Mouse (Mus musculus) intestine, embryonic 16.5 days (tissue): ENCODE measurements around the gene Nat9. TPM values are rescaled to one million over a fixed set of nuclear protein-coding genes. Genes with fewer than 3 reads are reported as not detected.

Experiments used
- ATAC-seq: fragments of 200-750 bp; cut with Nextera tagmentation; 2 replicates; pipeline ENCODE4 v1.8.0; 2017; ENCODE audit warnings: moderate TSS enrichment, moderate library complexity
- H3K27ac ChIP-seq: fragments of 300-500 bp; sonication (generic); 2 replicates; pipeline ENCODE4 v1.5.1; 2014; ENCODE audit warnings: mild to moderate bottlenecking, low read length
- H3K27me3 ChIP-seq: fragments of 300-500 bp; sonication (generic); replicated peaks from 2 replicates; pipeline ENCODE4 v1.6.1; 2014; ENCODE audit warnings: low read length, control low read depth, mixed read lengths; ENCODE audit not compliant: control insufficient read depth, insufficient read depth
- H3K36me3 ChIP-seq: fragments of 300-500 bp; sonication (generic); 2 replicates; pipeline ENCODE4 v1.6.1; 2014; ENCODE audit warnings: low read length, control low read depth; ENCODE audit not compliant: control insufficient read depth, insufficient read depth
- H3K4me1 ChIP-seq: fragments of 300-500 bp; sonication (generic); 2 replicates; pipeline ENCODE4 v1.6.1; 2014; ENCODE audit warnings: low read length, control low read depth, mixed read lengths; ENCODE audit not compliant: control insufficient read depth, insufficient read depth
- H3K4me2 ChIP-seq: fragments of 300-500 bp; sonication (generic); 2 replicates; pipeline ENCODE4 v1.6.1; 2014; ENCODE audit warnings: low read depth, low read length, control low read depth
- H3K4me3 ChIP-seq: fragments of 300-500 bp; sonication (generic); 2 replicates; pipeline ENCODE4 v1.5.1; 2014; ENCODE audit warnings: mild to moderate bottlenecking, low read length
- H3K9ac ChIP-seq: fragments of 300-500 bp; sonication (generic); 2 replicates; pipeline ENCODE4 v1.6.1; 2014; ENCODE audit warnings: low read depth, low read length
- H3K9me3 ChIP-seq: fragments of 300-500 bp; sonication (generic); 2 replicates; pipeline ENCODE4 v1.6.1; 2016; ENCODE audit warnings: low read length, control low read depth; ENCODE audit not compliant: control insufficient read depth
- WGBS: fragments of 180-500 bp; shearing (Covaris S2); extraction: QIAGEN DNeasy Blood & Tissue Kit; methylation state at CpG from one replicate; pipeline ENCODE4 v1.1.7; 2014; 5-methylcytosine and 5-hydroxymethylcytosine counted together
- polyA plus RNA-seq: library from polyadenylated mRNA; unstranded; fragments of >200 nt; fragmentation: Nextera tagmentation; extraction: Ambion mirVana; gene quantifications from 2 replicates; pipeline ENCODE4 v1.2.1, GENCODE M21; 2015

The Nat9 gene
- polyA plus RNA-seq, 1 experiment from 2014 or later: 24.9 TPM

DNA sequence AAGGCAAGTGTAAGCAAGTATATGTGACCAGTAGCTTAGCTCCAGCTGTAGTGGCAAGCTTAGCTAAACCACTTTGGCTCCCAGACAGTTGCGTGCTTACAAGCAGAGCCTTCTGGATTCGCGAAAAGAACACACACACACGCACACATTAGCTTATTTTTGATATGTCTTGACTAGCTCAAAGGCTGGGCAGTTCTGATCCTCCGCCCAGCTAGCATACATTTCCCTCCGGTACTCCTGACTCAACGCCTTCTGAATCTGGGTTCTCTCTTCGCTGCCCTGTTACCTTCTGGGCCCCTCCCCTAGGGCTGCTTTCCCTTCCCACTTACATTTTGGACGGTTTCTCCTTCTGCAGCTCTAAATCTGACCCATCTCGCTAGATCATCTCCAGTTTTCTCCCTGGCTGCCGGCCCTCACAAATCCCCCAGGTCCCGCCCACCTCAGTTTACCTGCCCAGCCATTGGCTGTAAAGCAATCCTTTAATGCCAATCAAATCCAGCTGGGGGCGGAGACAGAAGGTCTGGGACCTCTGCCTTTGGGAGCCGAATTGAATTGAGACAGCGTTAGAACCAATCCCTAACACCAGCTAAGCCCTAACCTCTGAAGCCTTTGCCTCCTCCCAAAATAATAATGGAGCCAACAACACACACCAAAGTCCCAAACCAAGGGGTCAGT, 35.8 kb downstream of the Nat9 start:
- Histone ChIP-seq H3K36me3 (no peaks in the 10 kb centered on the region), H3K27me3 (no peaks in the 10 kb centered on the region), H3K4me1 (peaks cover 17% of the 10 kb centered on the region), H3K9me3 (0 out of 2 replicates have a peak, but pooled peaks cover 5% of the 10 kb centered on the region), H3K27ac (no peak overlapping the region), H3K9ac (peak overlapping the region; percentile 43; the same call in 1 of the 2 replicates), H3K4me3 (peak overlapping the region; percentile 33), H3K4me2 (peak overlapping the region; percentile 46)
- 4% methylated on average over 15 of the region's 15 CpGs for WGBS
- peak; percentile 52 for ATAC-seq

DNA sequence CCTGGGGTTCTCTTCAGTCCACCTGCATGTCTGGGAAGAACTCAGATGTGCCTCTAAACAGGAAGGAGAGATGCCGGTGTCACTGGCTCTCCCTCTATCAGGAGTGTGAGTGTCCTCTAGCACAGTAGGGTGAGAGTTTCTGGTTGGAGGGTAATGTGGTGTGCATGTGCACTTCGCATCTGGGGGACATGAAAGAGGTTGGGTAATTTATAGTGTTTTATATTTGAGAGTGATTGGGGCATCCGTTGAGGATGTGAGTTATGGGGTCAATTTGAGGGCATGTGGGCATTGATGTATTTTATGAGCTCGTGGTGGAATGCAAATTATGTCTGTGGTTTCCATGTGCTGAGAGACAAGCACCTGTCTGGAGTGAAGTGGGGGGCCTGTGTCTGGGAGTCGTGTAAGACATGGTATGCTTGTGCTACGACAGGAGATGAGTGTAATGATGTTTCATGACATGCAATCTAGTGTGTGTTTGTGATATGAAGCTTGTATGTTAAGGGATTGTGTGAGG, 36.9 kb downstream of the Nat9 start:
- H3K4me1 ChIP-seq: peaks cover 17% of the 10 kb centered on the region
- H3K9me3 ChIP-seq: 0 out of 2 replicates have a peak, but pooled peaks cover 5% of the 10 kb centered on the region
- no peak overlapping the region for H3K4me3 ChIP-seq
- no peak overlapping the region for H3K9ac ChIP-seq
- H3K27me3 ChIP-seq: no peaks in the 10 kb centered on the region
- no peak overlapping the region for H3K4me2 ChIP-seq
- H3K27ac ChIP-seq: no peak overlapping the region
- ATAC-seq: no peak
- no peaks in the 10 kb centered on the region for H3K36me3 ChIP-seq
- 49% methylated on average over 6 of the region's 6 CpGs for WGBS

DNA sequence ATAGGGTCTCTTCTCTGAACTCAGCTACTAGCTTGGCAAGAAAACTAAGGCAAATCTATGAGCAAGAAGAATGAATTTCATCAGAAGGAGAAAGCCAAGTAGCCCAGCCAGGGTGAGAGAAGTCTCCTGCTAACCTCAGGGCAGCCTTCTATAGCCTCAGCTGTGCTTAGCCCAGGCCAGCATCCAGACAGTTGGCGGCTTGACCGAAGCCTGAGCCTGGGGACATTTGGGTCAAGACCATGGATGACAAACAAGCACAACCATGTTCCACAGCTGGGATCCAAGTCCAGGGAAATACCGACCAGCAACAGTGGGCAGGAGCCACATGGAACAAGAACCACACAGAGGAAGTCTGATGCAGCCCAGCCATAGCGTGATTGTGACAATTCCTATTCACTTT, 39.8 kb downstream of the Nat9 start:
- Histone ChIP-seq H3K27me3 (no peaks in the 10 kb centered on the region), H3K4me2 (no peak overlapping the region), H3K9me3 (0 out of 2 replicates have a peak, but pooled peaks cover 5% of the 10 kb centered on the region), H3K9ac (no peak overlapping the region), H3K4me1 (peaks cover 8% of the 10 kb centered on the region), H3K4me3 (no peak overlapping the region), H3K27ac (no peak overlapping the region), H3K36me3 (no peaks in the 10 kb centered on the region)
- 84% methylated on average over 4 of the region's 4 CpGs for WGBS
- ATAC-seq: no peak

DNA sequence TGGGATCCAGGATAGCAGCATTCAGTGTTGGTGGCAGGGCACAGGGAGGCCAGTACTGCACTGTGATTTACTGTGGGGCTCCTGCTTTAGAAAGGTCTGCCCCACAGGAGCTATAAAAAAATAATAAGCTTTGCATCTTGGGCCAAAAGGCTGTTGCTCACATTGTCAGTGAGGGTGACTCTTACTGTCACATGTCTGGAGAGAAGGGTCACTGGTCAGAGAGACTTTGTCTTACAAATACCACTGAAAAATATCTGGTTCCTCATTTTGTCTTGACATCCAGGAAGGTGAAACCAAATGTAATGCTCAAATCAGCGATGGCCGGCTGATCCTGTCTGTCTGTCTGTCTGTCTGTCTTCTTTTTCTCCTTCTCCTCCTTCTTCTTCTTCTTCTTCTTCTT, 45.7 kb downstream of the Nat9 start:
- no peaks in the 10 kb centered on the region for H3K9me3 ChIP-seq
- 72% methylated on average over 2 of the region's 2 CpGs for WGBS
- ATAC-seq: no peak
- no peak overlapping the region for H3K27ac ChIP-seq
- no peak overlapping the region for H3K9ac ChIP-seq
- H3K4me1 ChIP-seq: no peaks in the 10 kb centered on the region
- H3K27me3 ChIP-seq: no peaks in the 10 kb centered on the region
- no peak overlapping the region for H3K4me3 ChIP-seq
- no peak overlapping the region for H3K4me2 ChIP-seq
- H3K36me3 ChIP-seq: no peaks in the 10 kb centered on the region

DNA sequence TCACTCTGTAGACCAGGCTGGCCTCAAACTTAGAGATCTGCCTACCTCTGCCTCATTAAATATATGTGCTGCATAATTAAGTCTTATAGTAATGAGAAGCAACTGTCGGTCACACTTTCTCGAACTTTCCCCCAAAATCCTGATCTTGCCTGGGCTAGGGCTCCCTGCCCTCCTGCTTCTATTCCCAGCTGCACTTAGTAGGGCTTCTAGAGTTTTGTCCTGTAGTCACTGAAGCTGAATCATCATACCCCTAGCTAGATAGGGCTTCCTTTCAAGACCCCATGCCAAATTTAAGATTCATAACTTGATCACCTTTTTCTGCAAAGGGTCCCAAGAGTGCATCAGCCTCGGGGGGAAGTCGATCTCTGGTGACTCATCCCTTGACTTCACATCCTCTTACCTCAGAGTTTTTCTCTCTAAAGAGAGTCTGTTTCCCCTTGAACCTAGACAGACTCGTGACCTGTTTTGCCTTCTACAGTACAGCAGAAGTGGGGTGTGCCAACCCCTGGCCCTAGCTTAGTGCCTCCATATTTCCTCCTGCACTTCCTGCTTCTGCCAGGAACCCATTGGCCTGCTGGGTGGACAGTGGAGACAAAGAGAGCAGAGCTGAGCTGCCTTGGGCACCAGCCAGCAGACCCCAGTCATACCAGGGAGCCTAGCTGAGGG, 48.9 kb downstream of the Nat9 start:
- Histone ChIP-seq H3K27ac (no peak overlapping the region), H3K27me3 (no peaks in the 10 kb centered on the region), H3K9me3 (no peaks in the 10 kb centered on the region), H3K9ac (no peak overlapping the region), H3K4me2 (no peak overlapping the region), H3K36me3 (no peaks in the 10 kb centered on the region), H3K4me3 (no peak overlapping the region), H3K4me1 (no peaks in the 10 kb centered on the region)
- ATAC-seq: no peak
- WGBS: 79% methylated on average over 5 of the region's 5 CpGs

DNA sequence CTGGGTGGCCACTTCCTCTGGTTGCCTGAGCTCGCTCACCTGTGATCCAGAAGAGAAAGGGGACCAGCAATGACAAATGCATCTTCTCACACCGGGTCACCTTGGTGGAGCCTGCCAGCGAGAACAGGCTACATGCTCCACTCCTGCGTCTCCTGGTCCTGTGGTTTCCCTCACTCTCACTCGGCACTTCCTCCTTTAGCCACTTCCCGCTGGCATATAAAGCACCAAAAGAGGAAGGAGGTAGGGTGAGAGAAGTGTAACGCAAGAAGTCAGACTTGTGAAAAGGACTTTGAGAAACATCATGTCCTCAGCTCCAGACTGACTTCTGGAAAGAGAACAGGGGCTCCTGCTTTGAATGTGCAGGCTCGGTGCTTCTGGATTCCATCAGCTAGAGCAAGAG, 53.9 kb downstream of the Nat9 start, which contains the start of gene Cd300lf:
Cd300lf (minus strand) TSS at position 193 of the 400 bp plus-strand sequence.
- no peak for ATAC-seq
- Histone ChIP-seq H3K4me2 (no peak within 1 kb of the TSS), H3K9me3 (no peaks in the 10 kb centered on the region), H3K27ac (no peak within 1 kb of the TSS), H3K9ac (no peak within 1 kb of the TSS), H3K4me3 (no peak within 1 kb of the TSS), H3K36me3 (no peaks in the 10 kb centered on the region), H3K4me1 (no peaks in the 10 kb centered on the region), H3K27me3 (no peaks in the 10 kb centered on the region)
- WGBS: 75% methylated on average over 8 of the region's 8 CpGs

Other genes starting within 250 kb of the Nat9 start
- gene Cd300c, start 218.7 kb downstream of the Nat9 start, polyA plus RNA-seq: not detected in 2 replicates
- gene Cd300ld, start 197.9 kb downstream of the Nat9 start, polyA plus RNA-seq: 0.16 and 0.22 TPM in 2 replicates
- gene Cd300c2, start 186.0 kb downstream of the Nat9 start, polyA plus RNA-seq: 2.2 and 3.5 TPM in 2 replicates
- gene Cd300ld2, start 171.7 kb downstream of the Nat9 start, polyA plus RNA-seq: not detected in 2 replicates
- gene Cd300ld4, start 160.8 kb downstream of the Nat9 start, polyA plus RNA-seq: not detected in 2 replicates
- gene Cd300ld5, start 150.1 kb downstream of the Nat9 start, polyA plus RNA-seq: not detected in 2 replicates
- gene Cd300ld3, start 139.4 kb downstream of the Nat9 start, polyA plus RNA-seq: not detected in 2 replicates
- gene Cd300e, start 125.7 kb downstream of the Nat9 start, polyA plus RNA-seq: 0.12 and 0.42 TPM in 2 replicates
- 4.0 and 4.2 TPM in 2 replicates for gene Rab37, start 96.4 kb downstream of the Nat9 start, polyA plus RNA-seq
- gene Cd300lf, start 53.9 kb downstream of the Nat9 start, polyA plus RNA-seq: 1.2 and 1.6 TPM in 2 replicates
- 380 and 424 TPM in 2 replicates for gene Slc9a3r1, start 24.5 kb downstream of the Nat9 start, polyA plus RNA-seq
- 11.6 and 13.2 TPM in 2 replicates for gene Tmem104, start 372 bp downstream of the Nat9 start, polyA plus RNA-seq
- gene Grin2c, start 79.4 kb upstream of the Nat9 start, polyA plus RNA-seq: 0.06 TPM in 1 of 2 replicates, not detected in the other
- 21.7 and 22.9 TPM in 2 replicates for gene Fdxr, start 89.2 kb upstream of the Nat9 start, polyA plus RNA-seq
- 1.2 and 1.5 TPM in 2 replicates for gene Fads6, start 109.8 kb upstream of the Nat9 start, polyA plus RNA-seq
- 0.11 TPM in 1 of 2 replicates, not detected in the other for gene Otop2, start 119.3 kb upstream of the Nat9 start, polyA plus RNA-seq
- gene Ush1g, start 134.2 kb upstream of the Nat9 start, polyA plus RNA-seq: 0.06 and 0.11 TPM in 2 replicates
- gene Otop3, start 146.9 kb upstream of the Nat9 start, polyA plus RNA-seq: 1.5 and 2.1 TPM in 2 replicates
- 20.5 and 22.0 TPM in 2 replicates for gene Hid1, start 179.9 kb upstream of the Nat9 start, polyA plus RNA-seq
- gene Cdr2l, start 194.1 kb upstream of the Nat9 start, polyA plus RNA-seq: 4.6 and 5.1 TPM in 2 replicates
- gene Mrpl58, start 215.9 kb upstream of the Nat9 start, polyA plus RNA-seq: 180 and 194 TPM in 2 replicates
- gene Atp5h, start 232.1 kb upstream of the Nat9 start, polyA plus RNA-seq: 985 and 1,025 TPM in 2 replicates
- 2.8 and 3.5 TPM in 2 replicates for gene Kctd2, start 232.3 kb upstream of the Nat9 start, polyA plus RNA-seq